Mouse (Mus musculus): Measurements from ENCODE around the gene Gm5799.
"Not testable (repeated sequence)": the region's sequence is repeated elsewhere in the genome, so short reads cannot be mapped to it uniquely, and the experiment has no call there.

Gene Gm5799

DNA sequence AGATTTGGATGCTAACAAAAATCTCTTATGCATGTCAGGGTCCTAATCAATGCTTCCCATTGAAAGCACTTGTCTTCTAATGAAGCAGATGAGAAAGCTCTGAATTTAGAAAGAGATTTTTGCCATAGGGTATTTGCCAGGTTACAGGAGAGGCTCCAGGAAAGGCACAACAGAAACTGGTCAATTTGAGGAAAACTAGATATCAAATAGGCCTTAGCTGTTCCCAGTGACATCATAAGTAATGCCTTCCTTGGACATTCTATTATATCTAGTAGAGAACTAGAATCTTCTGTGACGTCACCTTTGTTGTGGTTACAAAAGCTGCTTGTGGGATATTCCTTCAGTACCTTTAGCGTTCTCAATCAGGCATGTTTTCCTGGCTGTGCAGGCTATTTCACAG is at the start of gene Gm5799:
Gene Gm5799, plus strand, starts transcription at position 301 of the 400 bp plus-strand sequence.
- DNase-seq (ENCODE audit: low spot score) = not testable (repeated sequence)

DNA sequence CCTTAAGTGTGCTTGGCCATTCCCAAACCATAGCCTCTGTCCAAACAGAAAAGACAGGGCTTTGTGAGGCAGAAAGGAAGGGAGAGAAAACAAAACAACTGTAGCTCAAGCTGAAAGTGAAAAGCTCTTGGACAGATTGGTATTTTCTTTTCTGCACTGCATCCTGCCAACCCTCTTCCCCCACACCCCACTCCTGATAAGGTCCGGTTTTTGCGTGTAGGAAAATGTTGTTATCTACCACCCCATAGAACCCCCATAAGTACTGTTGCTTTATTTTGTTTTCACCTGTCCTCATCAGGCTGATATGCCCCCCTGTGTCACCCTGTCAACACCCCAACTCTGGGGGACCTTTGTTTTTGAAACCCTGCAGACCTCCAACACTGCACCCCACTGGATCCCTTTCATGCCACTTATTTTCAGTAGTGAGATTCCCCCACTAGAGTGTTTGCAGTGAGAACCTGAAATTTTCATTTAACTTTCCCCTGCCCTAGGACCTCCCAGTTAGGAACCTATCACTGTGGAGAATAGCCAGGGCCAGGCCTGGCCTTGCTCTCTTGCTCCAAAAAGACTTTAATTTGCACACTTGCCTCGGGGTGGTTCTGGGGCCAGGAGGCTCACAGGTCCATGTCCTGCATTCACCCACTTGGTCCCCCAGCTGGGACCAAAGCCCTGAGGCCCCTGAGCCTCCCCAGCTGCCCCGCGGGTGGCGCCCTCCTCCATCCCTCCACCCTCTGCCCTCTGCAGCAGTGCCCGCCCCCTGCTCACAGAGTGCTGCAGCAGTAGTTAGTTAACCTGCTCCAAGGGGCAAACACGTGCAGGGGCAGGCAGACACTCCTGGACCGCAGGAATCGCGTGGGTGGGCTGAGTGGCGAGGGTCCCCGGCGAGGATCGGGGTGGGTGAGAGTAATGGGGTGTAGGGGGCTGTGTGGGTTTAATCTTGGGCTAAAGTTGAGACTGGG is 12.0 kb upstream of the Gm5799 start:
- peak; percentile 3 for DNase-seq (ENCODE audit: low spot score)

DNA sequence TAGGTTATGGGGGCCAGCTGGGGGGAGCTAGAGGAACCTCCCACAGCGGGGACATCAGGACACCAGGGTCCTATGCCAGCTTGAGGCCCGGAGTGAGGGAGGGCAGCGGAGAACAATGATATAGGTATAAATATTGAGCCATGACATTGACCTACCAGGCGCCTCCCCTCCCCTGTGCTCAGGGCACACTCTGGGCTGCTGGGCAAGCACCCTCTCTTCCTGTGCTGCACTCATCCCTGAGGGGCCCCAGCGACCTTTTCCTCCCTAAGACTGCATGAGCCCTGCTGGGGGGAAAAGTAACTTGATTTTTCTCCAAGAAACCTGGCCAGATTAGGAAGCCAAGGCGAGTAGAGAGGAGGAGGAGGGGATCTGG is 11.4 kb upstream of the Gm5799 start:
- not testable (repeated sequence) for DNase-seq (ENCODE audit: low spot score)

DNA sequence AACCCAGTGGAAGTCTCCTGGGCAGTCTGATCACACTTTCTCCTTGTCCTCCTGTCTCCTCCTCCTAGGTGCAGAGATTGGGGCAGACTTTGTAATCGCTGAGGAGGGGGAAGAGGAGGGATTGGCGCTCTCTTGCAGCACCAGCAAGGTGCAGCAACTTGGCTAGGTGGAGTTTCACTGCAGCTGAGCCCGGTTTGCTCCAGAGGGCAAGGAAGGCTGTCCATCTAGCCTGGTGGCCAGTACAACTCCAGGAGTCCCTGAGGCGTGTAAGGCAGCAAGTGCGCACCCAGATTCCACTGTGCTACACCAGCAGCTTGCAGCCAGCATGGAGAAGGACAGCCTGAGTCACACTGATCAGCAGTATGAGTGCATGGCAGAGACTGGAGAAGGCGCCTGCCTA is 11.0 kb upstream of the Gm5799 start:
- not testable (repeated sequence) for DNase-seq (ENCODE audit: low spot score)

DNA sequence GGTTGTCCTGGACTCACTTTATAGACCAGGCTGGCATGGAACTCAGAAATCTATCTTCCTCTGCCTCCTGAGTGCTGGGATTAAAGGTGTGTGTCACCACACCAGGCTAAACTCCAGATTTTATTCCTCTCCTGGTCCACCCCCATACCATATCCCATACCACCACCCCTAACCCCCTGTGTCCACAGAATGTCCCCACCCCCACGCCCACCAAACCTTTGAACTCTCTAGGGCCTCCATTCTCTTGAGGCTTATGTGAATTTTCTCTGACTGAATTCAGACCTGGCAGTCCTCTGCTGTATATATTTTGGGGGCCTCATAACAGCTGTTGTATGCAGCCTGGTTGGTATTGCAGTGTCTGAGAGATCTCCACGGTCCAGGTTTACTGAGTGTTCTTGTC is 5.2 kb upstream of the Gm5799 start:
- not testable (repeated sequence) for DNase-seq (ENCODE audit: low spot score)

DNA sequence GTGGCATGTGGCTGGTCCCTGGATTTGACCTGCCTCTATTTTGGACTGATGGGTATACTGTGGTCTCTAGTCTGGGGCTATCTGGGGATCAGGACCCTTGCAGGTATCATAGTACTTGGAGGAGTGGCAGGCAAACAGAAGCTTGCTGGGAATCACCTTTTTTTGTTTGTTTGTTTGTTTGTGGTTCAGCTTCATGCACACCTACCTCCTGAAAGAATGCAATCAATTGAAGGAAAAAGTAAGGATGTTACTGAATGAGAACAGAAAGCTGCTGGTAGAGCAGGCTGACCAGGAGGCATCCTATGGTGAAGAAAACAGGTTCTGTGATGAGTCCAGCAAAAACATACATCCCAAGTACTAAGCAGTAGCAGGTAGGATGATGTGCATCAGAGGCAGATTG is 2.9 kb downstream of the Gm5799 start:
- DNase-seq (ENCODE audit: low spot score) = not testable (repeated sequence)

DNA sequence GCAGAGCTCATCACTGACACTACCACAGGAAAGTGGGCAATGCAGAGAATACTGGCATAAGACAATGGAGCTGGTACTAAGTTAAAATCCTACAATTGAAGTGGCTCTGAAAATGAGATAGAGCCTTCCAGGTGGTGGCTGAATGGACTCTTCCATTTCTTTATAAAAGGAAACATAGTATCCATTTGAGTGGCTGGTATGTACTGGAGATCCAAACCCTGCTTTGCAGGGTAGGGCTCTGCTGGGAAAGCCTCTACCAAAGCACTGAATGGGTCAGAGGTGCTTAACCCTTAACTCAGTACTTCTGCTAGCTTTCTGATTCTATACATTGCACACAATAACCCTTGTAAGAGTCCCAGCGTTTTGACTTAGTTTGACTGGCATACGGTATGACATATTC is 8.9 kb downstream of the Gm5799 start:
- DNase-seq (ENCODE audit: low spot score) = not testable (repeated sequence)

DNA sequence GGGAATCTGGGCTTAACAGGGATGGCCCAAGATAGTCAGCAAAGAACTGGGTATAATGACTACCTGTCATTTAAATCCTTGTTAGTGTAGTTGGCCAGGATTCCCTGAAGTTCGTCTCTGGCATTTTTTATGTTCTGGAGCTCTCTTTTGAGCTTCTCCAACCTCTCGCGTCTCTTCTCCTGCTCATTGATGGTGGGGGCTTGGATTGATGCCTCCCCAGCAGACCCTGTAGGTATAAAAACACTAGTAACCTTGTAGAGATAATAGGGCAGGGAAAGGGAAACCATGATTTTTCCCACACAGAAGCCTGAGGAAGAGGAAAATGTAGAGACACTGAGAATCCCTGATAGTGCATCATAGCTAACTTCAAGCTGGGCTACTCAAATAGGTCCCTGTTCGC is 34.6 kb downstream of the Gm5799 start:
- not testable (repeated sequence) for DNase-seq (ENCODE audit: low spot score)

DNA sequence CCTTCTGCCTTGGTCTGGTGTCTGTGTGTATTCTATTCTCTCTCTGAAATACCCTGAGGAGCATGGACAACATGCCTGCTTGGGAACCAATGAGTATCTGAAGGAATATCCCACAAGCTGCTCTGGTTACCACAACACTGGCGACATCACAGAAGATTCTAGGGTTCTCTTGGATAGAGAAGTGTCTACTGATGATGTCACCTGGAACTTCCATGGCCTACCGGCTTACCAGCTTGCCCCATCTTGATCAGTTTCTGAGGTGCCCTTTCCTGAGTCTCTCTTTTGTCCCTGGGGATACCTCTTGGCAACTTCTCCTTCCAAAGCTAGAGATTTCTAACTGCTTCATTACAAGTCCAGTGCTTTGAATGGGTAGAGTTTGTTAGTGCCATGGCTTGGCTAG is 35.7 kb downstream of the Gm5799 start, which contains the start of gene Gm17654:
Gene Gm17654, minus strand, starts transcription at position 101 of the 400 bp plus-strand sequence.
- not testable (repeated sequence) for DNase-seq (ENCODE audit: low spot score)
